Mouse (Mus musculus) CH12.LX (cell line): ENCODE measurements around the gene Gpr176. TPM values are rescaled to one million over a fixed set of nuclear protein-coding genes. Genes with fewer than 3 reads are reported as not detected.
A peak's percentile ranks its signal among the peaks of the same experiment; 100 is the strongest.
"Not testable (repeated sequence)": the region's sequence is repeated elsewhere in the genome, so short reads cannot be mapped to it uniquely, and the experiment has no call there.

ENCODE experiments used
- DNase-seq: peaks from one replicate; pipeline ENCODE4 v3.0.0-alpha.2; 2013; ENCODE audit errors: extremely low read depth
- H3K27ac ChIP-seq: 2 replicates; pipeline ENCODE4 v1.5.1; 2012; ENCODE audit warnings: low read depth, mild to moderate bottlenecking, control low read depth, moderate library complexity; ENCODE audit not compliant: insufficient read depth
- H3K27me3 ChIP-seq: replicated peaks from 2 replicates; pipeline ENCODE3; 2012; ENCODE audit warnings: inconsistent platforms
- H3K36me3 ChIP-seq, 2 experiments: replicated peaks in 1 of 2; 2 replicates each; pipeline versions ENCODE3 to v1.6.1; 2012; ENCODE audit warnings: inconsistent platforms in 1 of 2, low read length in 1 of 2, mild to moderate bottlenecking in 1 of 2, mixed read lengths in 1 of 2, moderate library complexity in 1 of 2; ENCODE audit not compliant: control insufficient read depth in 1 of 2, insufficient read depth in 1 of 2
- H3K4me1 ChIP-seq, 2 experiments: 2 replicates each; pipeline ENCODE4 v1.6.1; 2012; ENCODE audit warnings: inconsistent platforms in 1 of 2, moderate library complexity in 1 of 2; ENCODE audit not compliant: insufficient read depth in 2 of 2, control insufficient read depth in 1 of 2
- H3K4me2 ChIP-seq: 2 replicates; pipeline ENCODE4 v1.6.1; 2012; ENCODE audit warnings: low read depth, mild to moderate bottlenecking, control low read depth; ENCODE audit not compliant: poor library complexity, insufficient read depth, severe bottlenecking
- H3K4me3 ChIP-seq, 3 experiments: fragments of 150-350 bp in 1 of 3; sonication (generic) in 1 of 3; replicated peaks in 1 of 3; 2 replicates each; pipeline versions ENCODE3 to v1.5.1; 2011 to 2012; ENCODE audit warnings: low read depth in 2 of 3, low read length in 2 of 3, mild to moderate bottlenecking in 2 of 3, moderate library complexity in 2 of 3, control low read depth in 1 of 3, improper control_type of control experiment in 1 of 3, inconsistent platforms in 1 of 3, mixed read lengths in 1 of 3; ENCODE audit not compliant: poor library complexity in 1 of 3
- H3K79me2 ChIP-seq: replicated peaks from 2 replicates; pipeline ENCODE4 v1.6.1; 2012; ENCODE audit warnings: mild to moderate bottlenecking, moderate library complexity; ENCODE audit not compliant: control insufficient read depth, poor library complexity, insufficient read depth, severe bottlenecking; ENCODE audit errors: extremely low read depth
- H3K9ac ChIP-seq: 2 replicates; pipeline ENCODE4 v1.6.1; 2012; ENCODE audit warnings: low read depth, mild to moderate bottlenecking, control low read depth, moderate library complexity; ENCODE audit not compliant: insufficient read depth
- H3K9me3 ChIP-seq: replicated peaks from 2 replicates; pipeline ENCODE3; 2012; ENCODE audit warnings: low read length, inconsistent platforms, mixed read lengths
- BHLHE40 ChIP-seq: IDR thresholded peaks from 2 replicates; pipeline ENCODE4 v1.6.1; 2011; ENCODE audit warnings: mild to moderate bottlenecking, low read depth, low read length, improper control_type of control experiment
- CTCF ChIP-seq, 2 experiments: IDR thresholded peaks in 1 of 2; conservative IDR thresholded peaks in 1 of 2; 2 replicates each; pipeline ENCODE4 v1.5.1; 2011 to 2012; ENCODE audit warnings: low read depth in 2 of 2, low read length in 2 of 2, improper control_type of control experiment in 1 of 2, inconsistent platforms in 1 of 2, mild to moderate bottlenecking in 1 of 2, moderate library complexity in 1 of 2
- ELF1 ChIP-seq: IDR thresholded peaks from 2 replicates; pipeline ENCODE4 v1.6.1; 2014; ENCODE audit warnings: low read depth, mild to moderate bottlenecking, inconsistent platforms, low read length, improper control_type of control experiment
- EP300 ChIP-seq: IDR thresholded peaks from 2 replicates; pipeline ENCODE4 v1.6.1; 2011; ENCODE audit warnings: low read length, improper control_type of control experiment
- ETS1 ChIP-seq: conservative IDR thresholded peaks from 2 replicates; pipeline ENCODE4 v1.6.1; 2012; ENCODE audit warnings: low read depth, mild to moderate bottlenecking, inconsistent platforms, low read length, improper control_type of control experiment, moderate library complexity
- GABPA ChIP-seq: IDR thresholded peaks from 2 replicates; pipeline ENCODE4 v1.6.1; 2012; ENCODE audit warnings: low read depth, low read length, improper control_type of control experiment, inconsistent platforms; ENCODE audit not compliant: insufficient replicate concordance
- HCFC1 ChIP-seq: IDR thresholded peaks from 2 replicates; pipeline ENCODE4 v1.6.1; 2012; ENCODE audit warnings: low read depth, mild to moderate bottlenecking, inconsistent platforms, low read length, improper control_type of control experiment
- IRF4 ChIP-seq: IDR thresholded peaks from 2 replicates; pipeline ENCODE4 v1.6.1; 2014; ENCODE audit warnings: low read depth, mild to moderate bottlenecking, inconsistent platforms, low read length, improper control_type of control experiment
- MAFK ChIP-seq: IDR thresholded peaks from 2 replicates; pipeline ENCODE4 v1.6.1; 2011; ENCODE audit warnings: low read length, improper control_type of control experiment; ENCODE audit not compliant: insufficient replicate concordance
- MAX ChIP-seq: IDR thresholded peaks from 2 replicates; pipeline ENCODE4 v1.6.1; 2011; ENCODE audit warnings: low read length, improper control_type of control experiment
- MAZ ChIP-seq: IDR thresholded peaks from 2 replicates; pipeline ENCODE4 v1.6.1; 2012; ENCODE audit warnings: low read depth, mild to moderate bottlenecking, inconsistent platforms, low read length, improper control_type of control experiment, moderate library complexity
- MEF2A ChIP-seq: IDR thresholded peaks from 2 replicates; pipeline ENCODE4 v1.6.1; 2014; ENCODE audit warnings: low read depth, mild to moderate bottlenecking, inconsistent platforms, low read length, improper control_type of control experiment, borderline replicate concordance
- MXI1 ChIP-seq: IDR thresholded peaks from 2 replicates; pipeline ENCODE4 v1.6.1; 2011; ENCODE audit warnings: mild to moderate bottlenecking, low read depth, low read length, improper control_type of control experiment
- MYC ChIP-seq: IDR thresholded peaks from 2 replicates; pipeline ENCODE4 v1.6.1; 2011; ENCODE audit warnings: low read depth, mild to moderate bottlenecking, improper control_type of control experiment, low read length
- NELFE ChIP-seq: IDR thresholded peaks from 2 replicates; pipeline ENCODE4 v1.6.1; 2011; ENCODE audit warnings: low read depth, low read length, improper control_type of control experiment
- NRF1 ChIP-seq: IDR thresholded peaks from 2 replicates; pipeline ENCODE4 v1.6.1; 2014; ENCODE audit warnings: low read depth, mild to moderate bottlenecking, inconsistent platforms, low read length, improper control_type of control experiment, moderate library complexity
- POLR2AphosphoS2 ChIP-seq: IDR thresholded peaks from 2 replicates; pipeline ENCODE4 v1.6.1; 2011; ENCODE audit warnings: low read depth, low read length, improper control_type of control experiment
- SIN3A ChIP-seq: IDR thresholded peaks from 2 replicates; pipeline ENCODE4 v1.6.1; 2012; ENCODE audit warnings: low read length, improper control_type of control experiment, inconsistent platforms
- SMC3 ChIP-seq: IDR thresholded peaks from 2 replicates; pipeline ENCODE4 v1.6.1; 2011; ENCODE audit warnings: low read depth, low read length, improper control_type of control experiment
- TCF12 ChIP-seq: IDR thresholded peaks from 2 replicates; pipeline ENCODE4 v1.6.1; 2014; ENCODE audit warnings: low read depth, mild to moderate bottlenecking, inconsistent platforms, low read length, improper control_type of control experiment
- UBTF ChIP-seq: IDR thresholded peaks from 2 replicates; pipeline ENCODE4 v1.6.1; 2012; ENCODE audit warnings: low read depth, mild to moderate bottlenecking, inconsistent platforms, low read length, improper control_type of control experiment, moderate library complexity
- USF1 ChIP-seq: IDR thresholded peaks from 2 replicates; pipeline ENCODE4 v1.6.1; 2014; ENCODE audit warnings: low read depth, mild to moderate bottlenecking, inconsistent platforms, low read length, improper control_type of control experiment
- USF2 ChIP-seq: conservative IDR thresholded peaks from 2 replicates; pipeline ENCODE4 v1.6.1; 2011; ENCODE audit warnings: low read depth, low read length, improper control_type of control experiment
- ZC3H11A ChIP-seq: IDR thresholded peaks from 2 replicates; pipeline ENCODE4 v1.6.1; 2012; ENCODE audit warnings: low read depth, mild to moderate bottlenecking, inconsistent platforms, low read length, improper control_type of control experiment
- ZKSCAN1 ChIP-seq: IDR thresholded peaks from 2 replicates; pipeline ENCODE4 v1.6.1; 2012; ENCODE audit warnings: low read depth, inconsistent platforms, low read length, improper control_type of control experiment, borderline replicate concordance
- dilution Hi-C: fragments of 300-500 bp; cut with MboI; formaldehyde crosslinking; loops from 2 replicates; pipeline ENCODE4 v1.14.3; 2020; ENCODE audit warnings: low sequenced_read_pairs; ENCODE audit not compliant: extremely low pct_unique_long_range_greater_than_20kb, extremely low pct_ligation_motif_present
- in situ Hi-C: fragments of 300-500 bp; cut with MboI; formaldehyde crosslinking; loops from 3 replicates; pipeline ENCODE4 v1.14.3; 2019; ENCODE audit warnings: low sequenced_read_pairs, low pct_ligation_motif_present, low pct_unique_long_range_greater_than_20kb, mixed read lengths
- polyA plus RNA-seq: library from polyadenylated mRNA; unstranded; fragments of >175 nt; gene quantifications from 2 replicates; pipeline ENCODE4 v1.2.1, GENCODE M21; 2012; ENCODE audit warnings: low read depth; ENCODE audit not compliant: insufficient read length
- total RNA-seq, 2 experiments: library from RNA; depleted of rRNA; stranded (reverse); fragments of 300-350 nt in 1 of 2; fragments of >200 nt in 1 of 2; gene quantifications; 2 replicates each; pipeline ENCODE4 v1.2.3; 2012 to 2014

The Gpr176 gene
- total and polyA plus RNA-seq, 3 experiments = not detected

DNA sequence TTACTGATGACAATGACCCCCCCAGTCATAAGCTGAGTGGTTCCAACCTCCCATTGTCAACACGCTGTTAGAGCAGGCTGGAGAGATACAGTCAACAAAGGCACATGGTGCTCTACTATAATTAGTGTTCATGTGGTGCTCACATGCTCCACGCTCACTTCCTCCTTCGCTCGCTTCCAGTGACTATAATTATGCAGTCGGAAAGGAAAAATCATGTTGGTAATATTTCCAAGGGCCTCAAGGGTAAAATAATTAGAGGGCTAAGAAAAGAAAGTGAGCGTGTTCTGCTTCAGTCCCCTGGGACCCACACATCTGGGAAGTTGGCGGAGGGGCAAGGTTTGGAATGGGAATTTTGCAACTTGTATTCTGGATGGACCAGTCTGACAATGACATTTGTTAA is 77.7 kb downstream of the Gpr176 start:
- Histone ChIP-seq H3K27ac (no peak overlapping the region), H3K4me3 (no peak overlapping the region), H3K27me3 (no peaks in the 10 kb centered on the region), H3K79me2 (no peaks in the 10 kb centered on the region), H3K4me1 (peaks cover 11 to 35% of the 10 kb centered on the region in 2 experiments; a peak in 3 of 4 replicates), H3K4me2 (no peak overlapping the region), H3K36me3 (no peaks in the 10 kb centered on the region), H3K9me3 (peaks cover 2% of the 10 kb centered on the region), H3K9ac (no peak overlapping the region)
- DNase-seq = peak; percentile 65
- TF ChIP-seq UBTF = no peak
- TF ChIP-seq EP300 = peak; percentile 66
- TF ChIP-seq ETS1 = peak; percentile 79
- 0 out of 2 replicates have a peak, but pooled peaks have one; percentile 14 for TF ChIP-seq USF2
- TF ChIP-seq MAX = peak; percentile 95
- peak; percentile 35; the same call in 1 of the 2 replicates for TF ChIP-seq MXI1
- 0 out of 2 replicates have a peak, but pooled peaks have one; percentile 15 for TF ChIP-seq IRF4
- 0 out of 2 replicates have a peak, but pooled peaks have one; percentile 29 for TF ChIP-seq ELF1
- no peak for TF ChIP-seq TCF12
- TF ChIP-seq BHLHE40 = peak; percentile 93
- no peak for TF ChIP-seq ZC3H11A
- TF ChIP-seq MEF2A = peak; percentile 90
- TF ChIP-seq SIN3A = peak; percentile 62; the same call in 1 of the 2 replicates
- TF ChIP-seq MYC = peak; percentile 94
- dilution Hi-C loops = no loop called here
- in situ Hi-C loops = no loop called here

DNA sequence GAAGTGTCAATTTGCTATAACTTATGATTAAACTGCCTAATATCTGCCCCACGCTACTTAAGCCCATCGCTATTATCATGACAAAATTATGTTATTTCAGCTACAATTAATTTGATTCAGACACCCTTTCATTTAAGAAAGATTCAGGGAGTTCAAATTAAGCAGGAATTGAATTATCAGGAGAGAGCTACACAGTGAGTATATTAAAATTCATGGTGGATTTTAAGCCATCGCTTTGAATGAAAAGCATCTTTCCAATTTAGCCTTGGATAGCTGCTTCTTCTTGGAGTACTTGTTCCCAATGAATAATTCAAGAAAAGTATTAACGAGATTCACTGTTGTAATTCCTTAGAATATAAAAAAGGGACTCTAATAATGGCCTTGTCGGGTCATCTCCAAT is 79.6 kb downstream of the Gpr176 start:
- Histone ChIP-seq H3K4me2 (no peak overlapping the region), H3K9me3 (peaks cover 2% of the 10 kb centered on the region), H3K27ac (no peak overlapping the region), H3K9ac (no peak overlapping the region), H3K27me3 (no peaks in the 10 kb centered on the region), H3K79me2 (no peaks in the 10 kb centered on the region), H3K4me1 (peaks cover 11 to 35% of the 10 kb centered on the region in 2 experiments; a peak in 3 of 4 replicates), H3K4me3 (no peak overlapping the region), H3K36me3 (no peaks in the 10 kb centered on the region)
- TF ChIP-seq POLR2AphosphoS2 = no peak
- TF ChIP-seq GABPA = no peak
- no peak for TF ChIP-seq NRF1
- TF ChIP-seq ZKSCAN1 = no peak
- TF ChIP-seq EP300 = no peak
- no peak for TF ChIP-seq SMC3
- TF ChIP-seq HCFC1 = no peak
- TF ChIP-seq BHLHE40 = no peak
- no peak for TF ChIP-seq MAFK
- TF ChIP-seq ETS1 = no peak
- no peak for TF ChIP-seq MAZ
- no peak for TF ChIP-seq CTCF (conservative IDR thresholded peaks at IDR 0.05 in 1 of 2, IDR thresholded peaks at IDR 0.05 in 1 of 2; ENCODE audit: low read depth in 2 of 2, low read length in 2 of 2)
- TF ChIP-seq USF1 = no peak
- TF ChIP-seq NELFE = no peak
- TF ChIP-seq USF2 = no peak
- DNase-seq = no peak
- in situ Hi-C loops (no loop called here), dilution Hi-C loops (no loop called here)

GRCm38 (mm10) chr2:118289066-118289460 is 84.2 kb downstream of the Gpr176 start:
- H3K4me2 ChIP-seq, H3K36me3 ChIP-seq, H3K79me2 ChIP-seq, H3K27me3 ChIP-seq, in situ Hi-C loops, dilution Hi-C loops, DNase-seq, H3K9me3 ChIP-seq, H3K4me1 ChIP-seq, H3K9ac ChIP-seq, H3K4me3 ChIP-seq, H3K27ac ChIP-seq: not testable (repeated sequence)
